Mouse (Mus musculus): ENCODE data around the gene Phldb3. TPM values are rescaled to one million over a fixed set of nuclear protein-coding genes. Genes with fewer than 3 reads are reported as not detected.

The Phldb3 gene
- polyA plus RNA-seq, 1 experiment = 5.2 TPM

DNA sequence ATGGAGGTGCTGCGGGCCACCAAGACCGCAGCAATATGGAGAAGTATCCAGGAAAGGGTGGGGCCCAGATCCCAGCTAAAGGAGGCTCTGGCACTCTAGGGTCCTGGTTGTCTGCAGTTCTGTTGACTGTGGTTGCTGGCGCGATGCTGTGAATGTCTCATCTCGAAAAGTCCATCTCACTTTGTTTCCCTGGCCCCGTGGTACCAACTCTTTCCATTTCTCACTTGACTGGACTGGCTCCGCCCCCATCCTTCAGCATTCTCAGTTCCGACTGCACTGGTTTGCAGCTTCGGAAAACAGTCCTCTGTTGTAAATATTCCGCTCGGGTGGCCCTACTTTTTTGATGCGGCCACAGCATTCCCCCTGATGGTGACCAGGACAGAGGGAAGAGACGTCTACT, 29.9 kb downstream of the Phldb3 start:
- no peaks in the 10 kb centered on the region for H3K36me3 ChIP-seq (ENCODE audit: control insufficient read depth, insufficient read depth, low read length)
- H3K4me3 ChIP-seq (ENCODE audit: extremely low read depth, insufficient read depth, insufficient read length) = no peak overlapping the region
- H3K27ac ChIP-seq (ENCODE audit: insufficient read depth, low read length) = no peak overlapping the region
- TF ChIP-seq CTCF (IDR thresholded peaks at IDR 0.05; ENCODE audit: extremely low read depth, insufficient read depth, insufficient read length, insufficient replicate concordance) (no peak), POLR2A (IDR thresholded peaks at IDR 0.05; ENCODE audit: low read depth, low read length) (no peak)
- peaks cover 1% of the 10 kb centered on the region; the same call in 1 of the 2 replicates for H3K27me3 ChIP-seq (ENCODE audit: control insufficient read depth, insufficient read depth, low read length)
- H3K4me1 ChIP-seq (ENCODE audit: control insufficient read depth, insufficient read depth, insufficient read length) = peaks cover 10% of the 10 kb centered on the region
- 81% methylated on average over 13 of the region's 13 CpGs for WGBS
- DNase-seq (ENCODE audit: low read depth in 1 of 2, low spot score in 2 of 2) = no peak

DNA sequence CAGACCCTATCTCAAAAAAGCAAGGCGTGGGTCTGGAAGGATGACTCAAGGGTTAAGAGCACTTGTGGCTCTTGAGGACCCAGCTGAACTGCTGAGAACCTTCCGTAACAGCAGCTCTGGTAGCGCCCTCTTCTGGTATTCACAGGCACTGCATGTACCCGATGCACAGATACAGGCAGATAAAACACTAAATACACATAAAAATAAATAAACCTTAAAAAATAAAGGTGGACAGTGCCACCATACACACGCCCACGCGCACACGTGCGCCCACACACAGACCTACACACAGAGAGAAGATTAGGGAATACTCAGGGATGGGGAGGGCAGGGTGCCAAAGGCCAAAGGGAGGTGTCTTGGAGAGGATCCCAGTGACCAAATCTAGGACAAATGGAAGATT, 31.9 kb downstream of the Phldb3 start:
- 20% methylated on average over 9 of the region's 9 CpGs for WGBS
- no peak overlapping the region for H3K4me3 ChIP-seq (ENCODE audit: extremely low read depth, insufficient read depth, insufficient read length)
- peak; percentile 46 to 64 for DNase-seq (ENCODE audit: low read depth in 1 of 2, low spot score in 2 of 2)

DNA sequence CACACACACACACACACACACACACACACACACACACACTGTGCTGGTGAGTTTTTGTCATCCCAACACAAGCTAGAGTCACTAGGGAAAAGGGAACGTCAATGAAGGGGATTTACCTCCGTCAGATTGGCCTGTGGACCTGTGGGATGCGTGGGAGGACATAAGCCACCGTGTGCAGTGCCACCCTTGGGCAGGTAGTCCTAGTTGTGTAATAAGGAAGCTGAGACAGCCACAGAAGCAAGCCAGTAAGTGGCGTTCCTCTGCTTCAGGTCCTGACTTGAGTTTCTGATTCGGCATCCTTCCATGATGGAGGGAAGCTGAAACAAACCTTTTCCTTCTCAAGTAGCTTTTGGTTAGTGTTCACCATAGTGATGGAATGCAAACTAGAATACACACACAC, 33.9 kb downstream of the Phldb3 start:
- 57% methylated on average over 6 of the region's 6 CpGs for WGBS
- no peak overlapping the region for H3K27ac ChIP-seq (ENCODE audit: insufficient read depth, low read length)
- no peaks in the 10 kb centered on the region for H3K27me3 ChIP-seq (ENCODE audit: control insufficient read depth, insufficient read depth, low read length)
- H3K36me3 ChIP-seq (ENCODE audit: control insufficient read depth, insufficient read depth, low read length) = no peaks in the 10 kb centered on the region
- TF ChIP-seq CTCF (IDR thresholded peaks at IDR 0.05; ENCODE audit: extremely low read depth, insufficient read depth, insufficient read length, insufficient replicate concordance) = no peak
- no peak for DNase-seq (ENCODE audit: low read depth in 1 of 2, low spot score in 2 of 2)
- no peak overlapping the region for H3K4me3 ChIP-seq (ENCODE audit: extremely low read depth, insufficient read depth, insufficient read length)
- H3K4me1 ChIP-seq (ENCODE audit: control insufficient read depth, insufficient read depth, insufficient read length) = peaks cover 20% of the 10 kb centered on the region

More for the DNA sequence above, 31.9 kb downstream of the Phldb3 start:
- H3K4me1 ChIP-seq (ENCODE audit: control insufficient read depth, insufficient read depth, insufficient read length) = peaks cover 20% of the 10 kb centered on the region
- H3K27ac ChIP-seq (ENCODE audit: insufficient read depth, low read length) = no peak overlapping the region
- peaks cover 1% of the 10 kb centered on the region; the same call in 1 of the 2 replicates for H3K27me3 ChIP-seq (ENCODE audit: control insufficient read depth, insufficient read depth, low read length)
- TF ChIP-seq POLR2A (IDR thresholded peaks at IDR 0.05; ENCODE audit: low read depth, low read length) (no peak), CTCF (IDR thresholded peaks at IDR 0.05; ENCODE audit: extremely low read depth, insufficient read depth, insufficient read length, insufficient replicate concordance) (peak; percentile 72; the same call in 1 of the 2 replicates)
- no peaks in the 10 kb centered on the region for H3K36me3 ChIP-seq (ENCODE audit: control insufficient read depth, insufficient read depth, low read length)

DNA sequence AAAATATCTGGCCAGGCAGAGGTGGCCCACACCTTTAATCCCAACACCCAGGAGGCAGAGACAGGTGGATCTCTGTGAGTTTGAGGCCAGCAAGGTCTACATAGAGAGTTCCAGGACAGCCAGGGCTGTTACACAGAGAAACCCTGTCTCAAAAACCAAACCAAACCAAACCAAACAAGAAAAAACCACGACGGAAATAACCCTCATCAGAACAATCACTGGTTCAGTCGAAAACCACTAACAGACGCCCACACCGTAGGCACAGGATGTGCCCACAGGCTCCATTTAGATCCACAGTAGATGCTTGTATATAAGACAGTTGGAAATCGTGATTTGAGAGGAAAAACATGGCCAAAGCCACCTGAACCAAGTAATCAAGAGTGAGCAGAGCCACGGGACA, 34.4 kb downstream of the Phldb3 start:
- H3K27ac ChIP-seq (ENCODE audit: insufficient read depth, low read length) = no peak overlapping the region
- peak in 1 of 2 experiments; percentile 52 for DNase-seq (ENCODE audit: low read depth in 1 of 2, low spot score in 2 of 2)
- H3K4me1 ChIP-seq (ENCODE audit: control insufficient read depth, insufficient read depth, insufficient read length) = peaks cover 20% of the 10 kb centered on the region
- no peaks in the 10 kb centered on the region for H3K27me3 ChIP-seq (ENCODE audit: control insufficient read depth, insufficient read depth, low read length)
- 10% methylated on average over 7 of the region's 7 CpGs for WGBS
- no peak for TF ChIP-seq POLR2A (IDR thresholded peaks at IDR 0.05; ENCODE audit: low read depth, low read length)
- no peak for TF ChIP-seq CTCF (IDR thresholded peaks at IDR 0.05; ENCODE audit: extremely low read depth, insufficient read depth, insufficient read length, insufficient replicate concordance)
- no peak overlapping the region for H3K4me3 ChIP-seq (ENCODE audit: extremely low read depth, insufficient read depth, insufficient read length)
- H3K36me3 ChIP-seq (ENCODE audit: control insufficient read depth, insufficient read depth, low read length) = no peaks in the 10 kb centered on the region

DNA sequence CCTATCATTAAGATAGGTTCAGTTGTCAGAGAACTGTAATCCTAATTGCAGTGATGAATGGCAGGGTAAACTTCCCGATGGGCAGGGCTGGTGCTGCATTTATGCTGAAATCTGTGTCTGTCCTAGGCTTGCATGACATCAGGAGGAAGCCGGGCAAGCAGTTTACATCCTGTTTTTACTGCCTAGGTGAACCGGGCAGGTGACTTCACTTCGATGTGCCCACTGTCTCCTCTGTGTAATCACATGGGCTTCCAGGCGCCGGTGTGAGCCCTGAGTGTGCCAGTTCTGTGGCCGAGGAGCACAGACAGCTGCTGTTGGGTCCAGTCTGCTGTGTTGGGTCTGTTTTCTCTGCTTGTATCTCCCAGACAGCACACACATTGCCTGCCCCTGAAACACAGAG, 35.9 kb downstream of the Phldb3 start:
- no peaks in the 10 kb centered on the region for H3K36me3 ChIP-seq (ENCODE audit: control insufficient read depth, insufficient read depth, low read length)
- 31% methylated on average over 7 of the region's 7 CpGs for WGBS
- DNase-seq (ENCODE audit: low read depth in 1 of 2, low spot score in 2 of 2) = peak; percentile 21 to 30

DNA sequence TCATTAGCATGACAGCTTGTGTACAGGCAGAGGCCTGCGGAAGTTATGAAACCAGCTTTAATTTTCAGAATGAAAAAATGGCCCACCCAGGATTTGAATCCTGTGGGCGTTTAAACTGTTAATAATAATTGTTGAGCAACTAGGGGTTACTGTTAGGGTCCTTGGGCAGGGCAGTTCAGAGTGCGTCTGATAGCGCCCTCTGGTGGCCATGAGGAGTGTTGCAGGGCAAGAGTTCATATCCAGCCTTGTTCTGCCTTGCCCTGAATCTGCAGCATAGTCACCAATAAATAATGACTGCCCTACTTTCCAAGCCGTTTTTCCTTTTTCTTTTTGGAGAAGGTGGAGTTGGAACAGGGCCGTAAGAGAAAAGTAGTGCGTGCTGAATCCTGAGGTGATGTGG, 43.1 kb downstream of the Phldb3 start:
- 23% methylated on average over 7 of the region's 7 CpGs for WGBS

More for the DNA sequence above, 35.9 kb downstream of the Phldb3 start:
- no peaks in the 10 kb centered on the region for H3K27me3 ChIP-seq (ENCODE audit: control insufficient read depth, insufficient read depth, low read length)
- TF ChIP-seq POLR2A (IDR thresholded peaks at IDR 0.05; ENCODE audit: low read depth, low read length) (no peak), CTCF (IDR thresholded peaks at IDR 0.05; ENCODE audit: extremely low read depth, insufficient read depth, insufficient read length, insufficient replicate concordance) (no peak)
- H3K4me3 ChIP-seq (ENCODE audit: extremely low read depth, insufficient read depth, insufficient read length) = no peak overlapping the region
- H3K4me1 ChIP-seq (ENCODE audit: control insufficient read depth, insufficient read depth, insufficient read length) = peaks cover 20% of the 10 kb centered on the region
- H3K27ac ChIP-seq (ENCODE audit: insufficient read depth, low read length) = no peak overlapping the region

DNA sequence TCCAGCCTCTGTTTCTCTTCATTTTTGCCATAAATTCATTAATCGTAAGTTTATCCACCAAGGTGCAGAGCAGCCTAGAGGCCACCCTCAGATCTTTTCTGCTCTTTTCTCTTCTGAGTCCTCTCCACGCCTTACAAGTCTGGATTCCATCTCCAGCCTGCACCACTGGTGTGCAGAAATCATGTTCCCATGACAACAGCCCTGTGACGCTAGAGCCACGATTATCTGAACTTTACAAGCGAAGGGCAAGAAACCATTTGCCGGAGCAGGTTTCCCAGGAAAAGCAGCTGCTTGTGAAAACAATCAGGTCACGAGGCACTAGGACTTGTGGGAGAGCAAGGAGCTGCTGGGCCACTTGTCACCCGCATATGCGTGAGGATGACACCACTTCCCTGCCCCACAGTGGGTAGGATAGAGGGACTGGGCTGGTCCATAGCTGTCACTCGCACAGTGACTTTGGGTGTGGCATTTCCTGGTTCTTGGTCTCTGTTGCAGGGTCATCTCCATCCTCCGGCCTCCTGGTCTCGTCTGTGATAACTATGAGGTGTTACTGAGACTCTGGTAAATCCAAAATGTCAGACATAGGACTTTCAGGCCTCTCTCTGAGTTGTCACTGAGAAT, 49.3 kb downstream of the Phldb3 start:
- 85% methylated on average over 12 of the region's 12 CpGs for WGBS
- Histone ChIP-seq H3K4me3 (ENCODE audit: extremely low read depth, insufficient read depth, insufficient read length) (no peak overlapping the region), H3K4me1 (ENCODE audit: control insufficient read depth, insufficient read depth, insufficient read length) (peaks cover 3% of the 10 kb centered on the region; the same call in 1 of the 2 replicates), H3K27ac (ENCODE audit: insufficient read depth, low read length) (no peak overlapping the region), H3K36me3 (ENCODE audit: control insufficient read depth, insufficient read depth, low read length) (no peaks in the 10 kb centered on the region), H3K27me3 (ENCODE audit: control insufficient read depth, insufficient read depth, low read length) (no peaks in the 10 kb centered on the region)
- no peak for TF ChIP-seq CTCF (IDR thresholded peaks at IDR 0.05; ENCODE audit: extremely low read depth, insufficient read depth, insufficient read length, insufficient replicate concordance)
- TF ChIP-seq POLR2A (IDR thresholded peaks at IDR 0.05; ENCODE audit: low read depth, low read length) = no peak
- no peak for DNase-seq (ENCODE audit: low read depth in 1 of 2, low spot score in 2 of 2)

More for the DNA sequence above, 43.1 kb downstream of the Phldb3 start:
- Histone ChIP-seq H3K4me3 (ENCODE audit: extremely low read depth, insufficient read depth, insufficient read length) (no peak overlapping the region), H3K27ac (ENCODE audit: insufficient read depth, low read length) (no peak overlapping the region), H3K36me3 (ENCODE audit: control insufficient read depth, insufficient read depth, low read length) (no peaks in the 10 kb centered on the region), H3K4me1 (ENCODE audit: control insufficient read depth, insufficient read depth, insufficient read length) (no peaks in the 10 kb centered on the region), H3K27me3 (ENCODE audit: control insufficient read depth, insufficient read depth, low read length) (no peaks in the 10 kb centered on the region)
- peak; percentile 28 to 63 for DNase-seq (ENCODE audit: low read depth in 1 of 2, low spot score in 2 of 2)
- TF ChIP-seq POLR2A (IDR thresholded peaks at IDR 0.05; ENCODE audit: low read depth, low read length) (no peak), CTCF (IDR thresholded peaks at IDR 0.05; ENCODE audit: extremely low read depth, insufficient read depth, insufficient read length, insufficient replicate concordance) (peak; percentile 91)
